Mouse (Mus musculus): ENCODE measurements around the gene Slc35b3. TPM values are rescaled to one million over a fixed set of nuclear protein-coding genes. Genes with fewer than 3 reads are reported as not detected.

The Slc35b3 gene
- polyA plus RNA-seq (2012; rRNA removed): 23.8 and 36.4 TPM in 2 replicates

GRCm38 (mm10) chr13:38960063-38961050 is at the start of gene Slc35b3:
Gene Slc35b3, minus strand, starts transcription at chr13:38960875.

All from central nervous system, embryonic 11.5 days (tissue).